Mouse (Mus musculus): Measurements from ENCODE around the gene Mtif3.

Mtif3 gene

GRCm38 (mm10) chr5:146963118-146963936 is at the start of gene Mtif3:
Mtif3 (minus strand) TSS chr5:146963800.
- DNase-seq (ENCODE audit: low spot score in 2 of 2) = peak; percentile 76 to 77

- DNase-seq (ENCODE audit: low spot score in 2 of 2) = no peak
Measured at GRCm38 (mm10) chr5:147011333-147011732, 47.7 kb upstream of the Mtif3 start.

GRCm38 (mm10) chr5:147003303-147003702 is 39.7 kb upstream of the Mtif3 start:
- DNase-seq (ENCODE audit: low spot score in 2 of 2) = no peak

- no peak for DNase-seq (ENCODE audit: low spot score in 2 of 2)
Measured at GRCm38 (mm10) chr5:147001312-147001711, 37.7 kb upstream of the Mtif3 start.

GRCm38 (mm10) chr5:146998802-146999201 is 35.2 kb upstream of the Mtif3 start:
- DNase-seq (ENCODE audit: low spot score in 2 of 2) = no peak

- no peak for DNase-seq (ENCODE audit: low spot score in 2 of 2)
Measured at GRCm38 (mm10) chr5:146996812-146997211, 33.2 kb upstream of the Mtif3 start.

GRCm38 (mm10) chr5:146994973-146995372 is 31.4 kb upstream of the Mtif3 start:
- DNase-seq (ENCODE audit: low spot score in 2 of 2) = no peak

GRCm38 (mm10) chr5:146993509-146993908 is 29.9 kb upstream of the Mtif3 start:
- no peak for DNase-seq (ENCODE audit: low spot score in 2 of 2)

- DNase-seq (ENCODE audit: low spot score in 2 of 2) = no peak
Measured at GRCm38 (mm10) chr5:146989051-146989450, 25.5 kb upstream of the Mtif3 start.

GRCm38 (mm10) chr5:146987588-146987987 is 24.0 kb upstream of the Mtif3 start:
- no peak for DNase-seq (ENCODE audit: low spot score in 2 of 2)

- DNase-seq (ENCODE audit: low spot score in 2 of 2) = no peak
Measured at GRCm38 (mm10) chr5:146985725-146986433, 22.3 kb upstream of the Mtif3 start.

GRCm38 (mm10) chr5:146983216-146983615 is 19.6 kb upstream of the Mtif3 start:
- DNase-seq (ENCODE audit: low spot score in 2 of 2) = no peak

GRCm38 (mm10) chr5:146981376-146981775 is 17.8 kb upstream of the Mtif3 start:
- DNase-seq (ENCODE audit: low spot score in 2 of 2) = no peak

GRCm38 (mm10) chr5:146974781-146975123 is 11.2 kb upstream of the Mtif3 start:
- no peak for DNase-seq (ENCODE audit: low spot score in 2 of 2)

- no peak for DNase-seq (ENCODE audit: low spot score in 2 of 2)
Measured at GRCm38 (mm10) chr5:146973858-146974780, 10.5 kb upstream of the Mtif3 start.

GRCm38 (mm10) chr5:146973353-146973752 is 9.8 kb upstream of the Mtif3 start:
- DNase-seq (ENCODE audit: low spot score in 2 of 2) = no peak

GRCm38 (mm10) chr5:146971776-146972561 is 8.4 kb upstream of the Mtif3 start:
- DNase-seq (ENCODE audit: low spot score in 2 of 2) = no peak

GRCm38 (mm10) chr5:146968695-146969393 is 5.2 kb upstream of the Mtif3 start:
- no peak for DNase-seq (ENCODE audit: low spot score in 2 of 2)

GRCm38 (mm10) chr5:146963937-146964278 is 308 bp upstream of the Mtif3 start:
- no peak for DNase-seq (ENCODE audit: low spot score in 2 of 2)

- no peak for DNase-seq (ENCODE audit: low spot score in 2 of 2)
Measured at GRCm38 (mm10) chr5:146956678-146957077, 6.9 kb downstream of the Mtif3 start.

- DNase-seq (ENCODE audit: low spot score in 2 of 2) = no peak
Measured at GRCm38 (mm10) chr5:146955651-146956050, 7.9 kb downstream of the Mtif3 start.
